Mouse (Mus musculus) kidney, postnatal 25 days (tissue): ENCODE measurements at regions not wholly inside any gene's neighbourhood (a gene's known extent, or its start where the extent isn't known, plus 50 kb on each side); places are given as distances from the start of the nearest gene placed in this dataset.

Experiments
- DNase-seq, 2 experiments: peaks; one replicate each; pipeline ENCODE4 v3.0.0; 2021; ENCODE audit warnings: mixed read lengths in 2 of 2

GRCm38 (mm10) chr4:55924974-55925373, 392.7 kb upstream of the Klf4 start:
- DNase-seq = no peak

- no peak for DNase-seq
These were observed 389.0 kb upstream of the Klf4 start for GRCm38 (mm10) chr4:55921217-55921616.

GRCm38 (mm10) chr4:55894116-55894885, 362.0 kb upstream of the Klf4 start:
- no peak for DNase-seq

- no peak for DNase-seq
These were observed 359.4 kb upstream of the Klf4 start for GRCm38 (mm10) chr4:55891656-55892055.

GRCm38 (mm10) chr4:55887581-55887980, 355.3 kb upstream of the Klf4 start:
- DNase-seq = no peak

- no peak for DNase-seq
These were observed 350.3 kb upstream of the Klf4 start for GRCm38 (mm10) chr4:55882541-55882940.

- no peak for DNase-seq
These were observed 343.0 kb upstream of the Klf4 start for GRCm38 (mm10) chr4:55875304-55875703.

GRCm38 (mm10) chr4:55874875-55875274, 342.6 kb upstream of the Klf4 start:
- DNase-seq = peak; percentile 16 to 43

- DNase-seq = no peak
These were observed 342.0 kb upstream of the Klf4 start for GRCm38 (mm10) chr4:55874276-55874675.

GRCm38 (mm10) chr4:55860055-55860454, 327.8 kb upstream of the Klf4 start:
- DNase-seq = no peak

GRCm38 (mm10) chr4:55859211-55859761, 327.0 kb upstream of the Klf4 start:
- no peak for DNase-seq

- DNase-seq = no peak
These were observed 319.2 kb upstream of the Klf4 start for GRCm38 (mm10) chr4:55851430-55851829.

GRCm38 (mm10) chr4:55851027-55851426, 318.8 kb upstream of the Klf4 start:
- no peak for DNase-seq

GRCm38 (mm10) chr4:55843727-55844401, 311.6 kb upstream of the Klf4 start:
- no peak for DNase-seq

- no peak for DNase-seq
These were observed 306.3 kb upstream of the Klf4 start for GRCm38 (mm10) chr4:55838568-55838967.

GRCm38 (mm10) chr4:55824047-55824760, 291.9 kb upstream of the Klf4 start:
- no peak for DNase-seq

- no peak for DNase-seq
These were observed 291.3 kb upstream of the Klf4 start for GRCm38 (mm10) chr4:55823583-55823982.

GRCm38 (mm10) chr4:55817035-55817818, 285.0 kb upstream of the Klf4 start:
- DNase-seq = no peak

GRCm38 (mm10) chr4:55815832-55816231, 283.6 kb upstream of the Klf4 start:
- DNase-seq = no peak

GRCm38 (mm10) chr4:55812846-55813245, 280.6 kb upstream of the Klf4 start:
- no peak for DNase-seq

GRCm38 (mm10) chr4:55811656-55812055, 279.4 kb upstream of the Klf4 start:
- DNase-seq = no peak

- no peak for DNase-seq
These were observed 276.2 kb upstream of the Klf4 start for GRCm38 (mm10) chr4:55808501-55808900.

- no peak for DNase-seq
These were observed 274.5 kb upstream of the Klf4 start for GRCm38 (mm10) chr4:55806799-55807198.
